Mouse (Mus musculus) megakaryocyte progenitor cell, adult 5-6 weeks (primary cell): ENCODE data around the gene Scg3. TPM values are rescaled to one million over a fixed set of nuclear protein-coding genes. Genes with fewer than 3 reads are reported as not detected.
"Not testable (repeated sequence)": the region's sequence is repeated elsewhere in the genome, so short reads cannot be mapped to it uniquely, and the experiment has no call there.

ENCODE experiments used
- ATAC-seq: replicated peaks from 2 replicates; pipeline ENCODE4 v1.8.0; 2016; ENCODE audit warnings: mild to moderate bottlenecking, moderate TSS enrichment, inconsistent platforms; ENCODE audit not compliant: poor library complexity
- total RNA-seq, 2 experiments: library from RNA; stranded (forward) in 1 of 2; stranded (reverse) in 1 of 2; fragments of 157-497, 149-512 nt in 1 of 2; fragments of 200-1000 nt in 1 of 2; gene quantifications; 2 replicates each; pipeline versions ENCODE4 v1.2.3 to v1.2.4; 2015 to 2017

Scg3 gene
- total RNA-seq, 2 experiments from 2014 or later = not detected

GRCm38 (mm10) chr9:75626308-75626604 lies 57.6 kb downstream of the Scg3 start:
- no peak; the same call in 1 of the 2 replicates for ATAC-seq

- ATAC-seq = peak; percentile 75
Observed at GRCm38 (mm10) chr9:75625556-75626307, 58.1 kb downstream of the Scg3 start, which contains the start of gene Lysmd2. Lysmd2 (plus strand) TSS chr9:75625741.

GRCm38 (mm10) chr9:75624983-75625555 lies 58.8 kb downstream of the Scg3 start:
- ATAC-seq = peak; percentile 16; the same call in 1 of the 2 replicates

GRCm38 (mm10) chr9:75621428-75621827 lies 62.4 kb downstream of the Scg3 start:
- ATAC-seq = no peak

- not testable (repeated sequence) for ATAC-seq
Observed at GRCm38 (mm10) chr9:75619761-75620160, 64.1 kb downstream of the Scg3 start.

- ATAC-seq = no peak
Observed at GRCm38 (mm10) chr9:75618836-75619400, 64.9 kb downstream of the Scg3 start.

GRCm38 (mm10) chr9:75616560-75616959 lies 67.3 kb downstream of the Scg3 start:
- ATAC-seq = no peak

- ATAC-seq = 0 out of 2 replicates have a peak, but pooled peaks have one; percentile 23
Observed at GRCm38 (mm10) chr9:75610571-75611493, 73.0 kb downstream of the Scg3 start, which contains the start of gene Tmod2. Tmod2 (minus strand) TSS chr9:75611325.

GRCm38 (mm10) chr9:75609965-75610364 lies 73.9 kb downstream of the Scg3 start:
- ATAC-seq = no peak

- no peak for ATAC-seq
Observed at GRCm38 (mm10) chr9:75609505-75609904, 74.4 kb downstream of the Scg3 start.

- ATAC-seq = no peak
Observed at GRCm38 (mm10) chr9:75607496-75607895, 76.4 kb downstream of the Scg3 start.

GRCm38 (mm10) chr9:75601510-75601909 lies 82.3 kb downstream of the Scg3 start:
- ATAC-seq = no peak

GRCm38 (mm10) chr9:75600166-75600934 lies 83.5 kb downstream of the Scg3 start:
- no peak for ATAC-seq

- ATAC-seq = no peak
Observed at GRCm38 (mm10) chr9:75599191-75599841, 84.5 kb downstream of the Scg3 start.

GRCm38 (mm10) chr9:75597596-75597995 lies 86.3 kb downstream of the Scg3 start:
- no peak for ATAC-seq

GRCm38 (mm10) chr9:75597036-75597435 lies 86.8 kb downstream of the Scg3 start:
- no peak for ATAC-seq

GRCm38 (mm10) chr9:75593481-75593880 lies 90.4 kb downstream of the Scg3 start:
- ATAC-seq = no peak
